Mouse (Mus musculus) limb, embryonic 15.5 days (tissue): ENCODE measurements around the gene Fdx1. TPM values are rescaled to one million over a fixed set of nuclear protein-coding genes. Genes with fewer than 3 reads are reported as not detected.
A peak's percentile ranks its signal among the peaks of the same experiment; 100 is the strongest.

Experiments used
- ATAC-seq: fragments of 200-750 bp; cut with Nextera tagmentation; 2 replicates; pipeline ENCODE4 v1.8.0; 2017; ENCODE audit warnings: low read depth, moderate TSS enrichment; ENCODE audit not compliant: insufficient number of reproducible peaks, low FRiP score, low TSS enrichment
- H3K27ac ChIP-seq: fragments of 300-500 bp; sonication (generic); 2 replicates; pipeline ENCODE4 v1.5.1; 2015; ENCODE audit warnings: moderate library complexity, mild to moderate bottlenecking, inconsistent platforms
- H3K27me3 ChIP-seq: fragments of 300-500 bp; sonication (generic); 2 replicates; pipeline ENCODE4 v1.6.1; 2015; ENCODE audit warnings: inconsistent platforms
- H3K36me3 ChIP-seq: fragments of 300-500 bp; sonication (generic); 2 replicates; pipeline ENCODE4 v1.6.1; 2015; ENCODE audit warnings: inconsistent platforms
- H3K4me1 ChIP-seq: fragments of 300-500 bp; sonication (generic); 2 replicates; pipeline ENCODE4 v1.6.1; 2015; ENCODE audit warnings: inconsistent platforms
- H3K4me2 ChIP-seq: fragments of 300-500 bp; sonication (generic); 2 replicates; pipeline ENCODE4 v1.6.1; 2015; ENCODE audit warnings: mild to moderate bottlenecking, inconsistent platforms
- H3K4me3 ChIP-seq: fragments of 300-500 bp; sonication (generic); 2 replicates; pipeline ENCODE4 v1.5.1; 2015; ENCODE audit warnings: mild to moderate bottlenecking, inconsistent platforms
- H3K9ac ChIP-seq: fragments of 300-500 bp; sonication (generic); 2 replicates; pipeline ENCODE4 v1.6.1; 2015; ENCODE audit warnings: inconsistent platforms
- H3K9me3 ChIP-seq: fragments of 300-500 bp; sonication (generic); 2 replicates; pipeline ENCODE4 v1.6.1; 2016; ENCODE audit warnings: inconsistent platforms
- WGBS: fragments of 180-500 bp; shearing (Covaris S2); methylation state at CpG from one replicate; pipeline ENCODE4 v1.1.7; 2015; 5-methylcytosine and 5-hydroxymethylcytosine counted together
- polyA plus RNA-seq: library from polyadenylated mRNA; unstranded; fragments of >200 nt; fragmentation: Nextera tagmentation; extraction: Ambion mirVana; gene quantifications from 2 replicates; pipeline ENCODE4 v1.2.1, GENCODE M21; 2015

The Fdx1 gene
- polyA plus RNA-seq: 71.8 and 77.8 TPM in 2 replicates

DNA sequence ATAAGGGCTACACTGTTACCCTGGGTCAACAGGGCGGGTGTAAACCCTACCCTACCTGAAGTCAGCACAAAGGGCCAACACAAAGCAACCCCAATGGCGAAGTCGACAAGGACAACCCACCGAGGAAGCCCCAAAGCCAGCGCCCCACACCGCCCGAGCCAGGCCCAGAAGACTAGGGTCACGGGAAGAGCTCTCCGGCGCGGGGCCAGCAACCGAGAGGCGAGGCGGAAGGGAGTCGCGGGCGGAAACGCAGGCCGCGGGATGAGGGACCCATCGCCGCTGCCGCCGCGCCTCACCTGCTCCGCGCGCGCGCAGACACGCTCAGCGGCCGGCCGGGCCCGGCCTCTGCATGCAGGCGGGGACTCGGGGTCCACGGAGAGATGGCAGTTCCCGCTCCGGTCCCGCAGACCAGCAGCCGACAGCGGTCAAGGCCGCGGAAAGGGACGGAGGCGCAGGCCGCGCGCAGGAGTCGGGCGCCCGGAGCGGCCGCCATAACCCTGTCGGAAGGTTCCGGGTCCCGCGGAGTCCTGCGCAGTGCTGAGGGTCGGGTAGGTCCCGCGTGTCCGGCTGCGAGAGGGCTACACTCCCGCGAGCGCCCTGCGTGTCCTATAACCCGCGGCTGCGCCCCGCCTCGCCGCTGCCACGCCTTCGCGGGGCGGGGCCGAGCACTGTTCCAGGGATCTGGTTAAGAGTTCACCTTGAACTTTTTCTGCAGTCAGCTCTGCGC lies at the start of gene Fdx1:
Fdx1 (minus strand) TSS at position 582 of the 727 bp plus-strand sequence.
- peak; percentile 87 for ATAC-seq
- WGBS: under 1% methylated on average over 81 of the region's 81 CpGs
- Histone ChIP-seq H3K9me3 (no peaks in the 10 kb centered on the region), H3K9ac (peak within 1 kb of the TSS; percentile 78), H3K27me3 (no peaks in the 10 kb centered on the region), H3K27ac (peak within 1 kb of the TSS; percentile 85), H3K36me3 (no peaks in the 10 kb centered on the region), H3K4me3 (peak within 1 kb of the TSS; percentile 87), H3K4me1 (peaks cover 9% of the 10 kb centered on the region), H3K4me2 (peak within 1 kb of the TSS; percentile 61)

DNA sequence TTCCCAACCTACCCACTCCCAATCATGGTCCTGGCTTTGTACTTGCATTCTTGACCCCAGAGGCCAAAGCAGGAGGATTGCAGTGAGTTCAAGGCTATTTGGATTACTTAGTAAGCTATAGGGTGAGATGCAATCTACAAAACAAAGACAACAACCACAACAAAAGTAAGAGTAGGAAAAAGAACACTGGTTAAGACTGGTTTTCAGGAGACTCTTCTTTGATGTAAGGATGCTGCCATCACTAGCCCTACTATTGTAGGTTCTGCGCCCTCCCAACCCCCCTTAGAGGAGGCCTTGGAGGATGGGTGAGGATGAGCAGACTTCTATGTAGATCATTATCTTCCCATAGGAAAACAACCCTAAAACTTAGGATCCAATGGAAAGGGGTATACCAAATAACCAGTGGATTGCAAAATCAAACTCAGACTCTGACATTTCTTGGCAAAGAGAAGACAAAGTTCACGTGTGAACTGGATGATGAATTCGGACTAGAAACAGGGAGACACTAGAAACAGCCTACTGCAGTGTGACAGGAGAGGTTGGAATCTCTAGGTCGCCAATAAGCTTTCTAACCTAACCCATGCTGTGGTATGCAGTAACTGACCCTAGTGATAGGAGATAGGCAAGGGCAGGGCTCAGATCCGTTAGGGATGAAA lies 49.6 kb upstream of the Fdx1 start:
- H3K36me3 ChIP-seq: no peaks in the 10 kb centered on the region
- H3K4me3 ChIP-seq: no peak overlapping the region
- ATAC-seq: no peak
- WGBS: 84% methylated on average over 5 of the region's 5 CpGs
- H3K27me3 ChIP-seq: no peaks in the 10 kb centered on the region
- H3K27ac ChIP-seq: no peak overlapping the region
- H3K4me1 ChIP-seq: no peaks in the 10 kb centered on the region
- no peak overlapping the region for H3K9ac ChIP-seq
- H3K4me2 ChIP-seq: no peak overlapping the region
- H3K9me3 ChIP-seq: no peaks in the 10 kb centered on the region

DNA sequence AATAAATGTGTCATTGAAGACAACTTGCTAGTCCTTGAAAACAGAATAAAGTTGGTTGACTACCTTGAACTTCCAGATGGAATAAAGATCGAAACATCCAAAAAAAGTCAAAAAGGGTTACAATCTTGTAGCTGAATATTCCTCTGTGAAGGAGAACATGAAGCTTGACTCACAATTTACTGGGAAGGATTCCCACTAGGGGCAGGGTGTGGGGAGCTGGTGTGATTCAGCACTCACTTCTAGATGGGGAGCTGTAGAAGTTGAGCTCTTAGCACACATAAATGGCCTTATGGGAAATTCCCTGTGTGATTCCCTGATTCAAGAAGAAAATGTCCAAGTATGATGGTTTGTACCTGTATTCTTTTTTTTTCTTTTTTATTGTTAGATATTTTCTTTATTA lies 49.0 kb upstream of the Fdx1 start:
- Histone ChIP-seq H3K4me1 (no peaks in the 10 kb centered on the region), H3K27me3 (no peaks in the 10 kb centered on the region), H3K27ac (no peak overlapping the region), H3K4me3 (no peak overlapping the region), H3K36me3 (no peaks in the 10 kb centered on the region), H3K9me3 (no peaks in the 10 kb centered on the region), H3K9ac (no peak overlapping the region), H3K4me2 (no peak overlapping the region)
- WGBS: 93% methylated on average over 1 of the region's 1 CpGs
- no peak for ATAC-seq

DNA sequence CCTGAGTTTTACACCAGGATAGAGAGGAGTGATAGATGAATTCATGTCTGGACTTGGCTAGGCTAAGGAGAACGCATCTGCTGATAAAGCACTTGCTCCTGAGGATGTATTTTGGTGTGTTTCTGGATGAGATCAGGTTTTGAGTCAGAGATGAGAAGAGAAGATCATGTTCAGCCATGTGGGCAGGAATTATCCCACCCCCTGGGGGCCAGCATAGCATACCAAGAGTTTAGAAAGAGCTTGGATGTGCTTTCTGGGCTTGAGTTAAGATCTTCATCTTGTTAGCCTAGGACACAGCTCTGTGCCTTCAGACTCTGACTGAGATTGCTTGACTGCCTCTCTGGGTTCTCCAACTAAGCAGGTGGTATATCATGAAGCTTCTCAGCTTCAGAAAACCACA lies 45.2 kb upstream of the Fdx1 start:
- no peak overlapping the region for H3K4me3 ChIP-seq
- no peaks in the 10 kb centered on the region for H3K36me3 ChIP-seq
- no peaks in the 10 kb centered on the region for H3K27me3 ChIP-seq
- H3K4me2 ChIP-seq: no peak overlapping the region
- WGBS: 69% methylated on average over 1 of the region's 1 CpGs
- H3K27ac ChIP-seq: no peak overlapping the region
- no peaks in the 10 kb centered on the region for H3K9me3 ChIP-seq
- no peaks in the 10 kb centered on the region for H3K4me1 ChIP-seq
- H3K9ac ChIP-seq: no peak overlapping the region
- no peak for ATAC-seq

DNA sequence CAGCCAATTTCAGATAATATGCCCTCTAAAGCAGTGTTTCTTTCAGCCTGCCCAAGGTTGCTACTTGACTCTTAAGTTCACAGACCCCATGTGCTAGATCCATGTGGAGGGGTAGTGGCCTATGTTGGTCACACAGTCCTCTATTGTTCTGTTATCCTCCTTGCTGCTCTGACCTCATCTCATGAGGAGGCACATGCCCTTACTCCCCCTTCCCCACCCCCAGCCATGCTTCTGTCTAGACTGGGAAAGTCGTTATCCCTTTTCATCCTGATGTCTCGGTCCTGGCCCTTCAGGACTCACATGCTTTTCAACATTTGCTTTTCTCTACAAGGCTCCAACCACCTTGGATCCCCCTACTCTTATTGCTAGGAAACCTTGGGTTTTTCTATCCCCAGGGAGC lies 44.0 kb upstream of the Fdx1 start:
- H3K27me3 ChIP-seq: no peaks in the 10 kb centered on the region
- H3K9me3 ChIP-seq: no peaks in the 10 kb centered on the region
- no peak overlapping the region for H3K9ac ChIP-seq
- H3K4me2 ChIP-seq: no peak overlapping the region
- ATAC-seq: no peak
- no peak overlapping the region for H3K4me3 ChIP-seq
- no peaks in the 10 kb centered on the region for H3K36me3 ChIP-seq
- H3K27ac ChIP-seq: no peak overlapping the region
- H3K4me1 ChIP-seq: no peaks in the 10 kb centered on the region
- 35% methylated on average over 2 of the region's 2 CpGs for WGBS

DNA sequence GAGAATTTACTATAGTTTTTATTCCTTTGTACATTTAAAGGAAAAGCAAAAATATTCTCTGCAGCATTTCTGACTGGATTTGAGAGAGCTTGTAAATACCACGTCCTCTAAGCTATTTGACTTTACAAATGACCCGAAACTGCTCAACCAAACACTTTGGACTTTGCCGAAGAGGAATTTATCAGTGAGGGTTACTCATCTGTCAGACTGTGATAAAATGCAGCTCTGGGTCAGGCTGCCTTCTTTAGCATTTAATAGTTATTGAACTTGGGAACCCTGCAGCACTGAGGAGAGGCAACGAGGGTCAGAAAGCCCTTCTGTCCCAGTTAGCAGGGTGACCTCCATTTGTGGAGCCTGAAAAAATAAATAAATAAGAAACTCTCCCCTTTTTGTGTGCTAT lies 40.1 kb upstream of the Fdx1 start:
- WGBS: 51% methylated on average over 4 of the region's 4 CpGs
- H3K27ac ChIP-seq: no peak overlapping the region
- H3K36me3 ChIP-seq: no peaks in the 10 kb centered on the region
- no peaks in the 10 kb centered on the region for H3K4me1 ChIP-seq
- H3K9ac ChIP-seq: no peak overlapping the region
- no peak for ATAC-seq
- no peaks in the 10 kb centered on the region for H3K9me3 ChIP-seq
- no peak overlapping the region for H3K4me2 ChIP-seq
- H3K4me3 ChIP-seq: no peak overlapping the region
- H3K27me3 ChIP-seq: no peaks in the 10 kb centered on the region

DNA sequence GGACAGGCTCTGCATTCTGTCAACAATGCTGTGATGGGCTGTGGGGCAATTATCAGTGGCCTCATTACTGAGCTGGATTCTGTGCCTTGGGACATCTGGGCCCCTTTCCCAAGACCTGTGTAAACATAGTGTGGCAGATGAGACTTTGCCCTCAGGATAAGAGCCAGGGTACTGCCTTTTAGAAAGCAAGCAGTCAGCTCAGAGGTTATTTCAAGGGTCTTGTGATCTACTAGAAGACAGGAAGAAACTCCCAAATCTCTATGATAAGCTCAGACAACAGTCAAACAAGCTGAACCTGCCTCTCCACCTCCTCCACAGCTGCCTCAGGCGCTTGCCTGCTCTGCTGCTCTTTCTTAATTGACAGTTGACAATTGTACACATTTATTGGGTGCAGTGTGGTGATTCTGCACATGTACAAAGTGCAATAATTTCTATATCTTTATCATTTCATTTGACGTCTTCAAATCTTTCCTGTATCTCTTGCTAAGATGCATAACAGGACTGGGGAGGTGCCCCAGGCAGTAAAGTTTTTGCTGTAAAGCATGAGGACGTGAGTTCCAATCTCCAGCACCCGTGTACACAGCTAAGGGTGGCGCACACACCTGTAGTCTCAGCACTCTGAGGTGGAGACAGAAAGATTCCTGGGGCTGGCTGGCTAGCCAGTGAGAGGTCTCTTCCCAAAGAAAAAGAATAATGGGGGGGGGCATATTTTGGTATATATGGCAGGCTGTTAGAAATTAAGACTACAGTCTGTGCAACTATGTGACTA lies 32.2 kb upstream of the Fdx1 start:
- Histone ChIP-seq H3K4me1 (no peaks in the 10 kb centered on the region), H3K27me3 (no peaks in the 10 kb centered on the region), H3K4me3 (no peak overlapping the region), H3K27ac (no peak overlapping the region), H3K4me2 (no peak overlapping the region), H3K9me3 (no peaks in the 10 kb centered on the region), H3K36me3 (no peaks in the 10 kb centered on the region), H3K9ac (no peak overlapping the region)
- no peak for ATAC-seq
- 60% methylated on average over 5 of the region's 5 CpGs for WGBS

DNA sequence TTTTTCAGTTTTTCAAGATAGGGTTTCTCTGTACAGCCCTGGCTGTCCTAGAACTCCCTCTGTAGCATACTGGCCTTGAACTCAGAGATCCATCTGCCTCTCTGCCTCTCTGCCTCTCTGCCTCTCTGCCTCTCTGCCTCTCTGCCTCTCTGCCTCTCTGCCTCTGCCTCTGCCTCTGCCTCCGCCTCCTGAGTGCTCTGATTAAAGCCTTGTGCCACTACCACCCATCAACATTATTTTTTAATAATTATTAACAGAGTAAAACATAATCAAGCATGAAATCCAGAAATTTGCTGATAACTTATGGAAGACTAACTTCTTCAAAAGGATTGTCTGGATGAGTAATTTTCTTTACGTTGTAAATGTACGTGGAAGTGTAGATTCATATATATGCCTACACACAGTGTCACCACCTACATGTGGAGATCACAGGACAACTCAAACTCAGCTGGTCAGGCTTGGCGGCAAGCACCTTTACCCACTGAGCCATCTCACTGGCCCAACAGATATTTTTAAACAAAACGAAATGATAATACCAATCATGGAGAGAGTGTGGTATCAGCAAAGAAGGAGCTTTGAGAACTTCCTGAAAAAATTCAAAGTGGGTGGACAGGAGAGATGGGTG lies 31.4 kb upstream of the Fdx1 start:
- Histone ChIP-seq H3K9me3 (no peaks in the 10 kb centered on the region), H3K9ac (no peak overlapping the region), H3K27me3 (no peaks in the 10 kb centered on the region), H3K4me1 (no peaks in the 10 kb centered on the region), H3K4me3 (no peak overlapping the region), H3K4me2 (no peak overlapping the region), H3K27ac (no peak overlapping the region), H3K36me3 (no peaks in the 10 kb centered on the region)
- WGBS: 89% methylated on average over 5 of the region's 5 CpGs
- no peak for ATAC-seq

DNA sequence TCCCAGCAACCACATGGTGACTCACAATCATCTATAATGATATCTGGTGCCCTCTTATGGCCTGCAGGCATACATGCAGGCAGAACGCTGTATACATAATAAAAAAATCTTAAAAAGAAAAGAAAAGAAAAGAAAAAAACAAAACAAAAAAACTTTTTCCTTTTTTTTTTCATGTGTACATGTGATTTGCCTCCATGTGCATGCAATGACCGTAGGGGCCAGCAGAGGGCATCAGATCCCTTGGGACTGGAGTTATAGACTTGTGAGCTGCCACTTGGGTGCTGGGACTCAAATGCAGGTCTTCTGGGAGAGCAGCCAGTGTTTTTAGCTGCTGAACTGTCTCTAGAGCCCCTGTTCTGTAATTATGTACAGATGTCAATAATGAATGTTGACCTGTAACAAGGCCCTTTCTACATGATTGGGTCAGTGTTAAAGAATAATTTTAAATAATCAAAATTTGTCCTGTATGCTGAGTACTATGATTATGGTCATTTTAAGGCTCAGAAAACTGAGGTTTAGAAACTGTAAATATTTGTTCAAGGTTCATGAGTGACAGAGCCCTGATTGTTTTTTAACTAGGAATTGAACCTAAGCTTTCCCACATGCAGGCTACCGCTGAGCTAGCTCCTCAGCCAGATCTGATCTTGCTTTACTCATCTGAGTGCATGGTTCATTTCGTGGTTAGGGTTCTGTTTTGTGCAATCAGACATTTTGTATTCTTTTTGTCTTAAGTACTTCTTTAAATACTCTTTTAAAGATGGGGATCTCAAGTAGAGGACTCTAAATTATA lies 30.3 kb upstream of the Fdx1 start:
- Histone ChIP-seq H3K27me3 (no peaks in the 10 kb centered on the region), H3K4me3 (no peak overlapping the region), H3K27ac (no peak overlapping the region), H3K36me3 (no peaks in the 10 kb centered on the region), H3K9me3 (no peaks in the 10 kb centered on the region), H3K4me1 (no peaks in the 10 kb centered on the region), H3K9ac (no peak overlapping the region), H3K4me2 (no peak overlapping the region)
- 75% methylated on average over 4 of the region's 4 CpGs for WGBS
- ATAC-seq: no peak

DNA sequence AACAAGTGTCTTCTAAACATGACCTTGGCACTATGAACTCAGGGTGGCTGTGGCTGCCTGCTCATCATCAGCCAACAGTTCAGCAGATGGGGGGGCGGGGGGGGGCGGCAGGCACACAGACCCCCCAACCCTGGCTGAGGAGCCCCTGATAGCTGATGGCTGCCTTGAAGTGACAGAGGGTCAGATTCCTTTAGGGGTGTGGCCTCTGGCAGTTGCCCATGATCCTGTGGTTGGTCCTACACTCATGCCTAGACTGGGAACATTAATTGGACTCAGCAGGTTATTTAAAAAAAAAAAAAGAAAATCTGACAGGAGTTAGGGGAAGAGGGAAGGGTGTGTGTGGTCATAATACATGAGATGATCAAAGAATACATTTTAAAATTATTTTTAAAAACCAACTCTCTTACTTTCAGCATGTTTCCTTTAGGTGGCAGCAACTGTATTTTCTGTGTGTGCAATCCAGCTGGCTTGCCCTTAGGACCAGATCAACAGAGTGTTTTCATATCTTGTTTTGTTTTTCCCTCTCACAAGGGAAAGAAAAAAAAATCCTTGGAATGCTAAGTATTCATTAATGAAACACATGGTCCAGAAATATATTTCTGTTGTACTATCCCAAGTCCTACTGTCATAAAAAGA lies 28.0 kb upstream of the Fdx1 start:
- H3K4me1 ChIP-seq: no peaks in the 10 kb centered on the region
- WGBS: 35% methylated on average over 2 of the region's 2 CpGs
- H3K4me3 ChIP-seq: no peak overlapping the region
- no peaks in the 10 kb centered on the region for H3K27me3 ChIP-seq
- no peaks in the 10 kb centered on the region for H3K9me3 ChIP-seq
- H3K27ac ChIP-seq: no peak overlapping the region
- no peaks in the 10 kb centered on the region for H3K36me3 ChIP-seq
- H3K9ac ChIP-seq: no peak overlapping the region
- H3K4me2 ChIP-seq: no peak overlapping the region
- ATAC-seq: no peak

DNA sequence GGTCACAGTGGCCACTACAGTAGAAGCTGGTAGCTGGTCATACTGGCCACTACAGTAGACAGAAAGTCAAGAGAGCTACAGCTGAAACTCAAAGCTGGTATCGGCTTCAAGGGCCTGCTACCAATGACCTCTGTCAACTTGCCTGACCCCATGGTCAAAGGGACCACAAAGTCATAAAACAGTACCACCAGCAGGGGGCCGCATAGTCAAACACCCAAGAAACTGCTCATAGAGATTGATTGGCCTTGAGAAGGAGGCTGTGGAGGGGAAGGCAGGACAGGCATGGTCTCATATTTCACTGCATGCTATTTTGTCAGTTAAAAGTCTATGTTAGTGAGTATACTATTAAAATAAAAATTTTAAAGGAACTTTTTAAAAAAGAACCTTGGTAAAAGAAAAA lies 27.5 kb upstream of the Fdx1 start:
- 12% methylated on average over 2 of the region's 2 CpGs for WGBS
- Histone ChIP-seq H3K4me2 (no peak overlapping the region), H3K27ac (no peak overlapping the region), H3K27me3 (no peaks in the 10 kb centered on the region), H3K4me3 (no peak overlapping the region), H3K4me1 (no peaks in the 10 kb centered on the region), H3K9me3 (no peaks in the 10 kb centered on the region), H3K9ac (no peak overlapping the region), H3K36me3 (no peaks in the 10 kb centered on the region)
- no peak for ATAC-seq
